Mouse (Mus musculus) embryonic facial prominence, embryonic 15.5 days (tissue): Measurements from ENCODE around the gene Tmem184c. TPM values are rescaled to one million over a fixed set of nuclear protein-coding genes. Genes with fewer than 3 reads are reported as not detected.
A peak's percentile ranks its signal among the peaks of the same experiment; 100 is the strongest.

Experiments used
- ATAC-seq: fragments of 200-750 bp; cut with Nextera tagmentation; 2 replicates; pipeline ENCODE4 v1.8.0; 2017; ENCODE audit warnings: low read depth, moderate TSS enrichment; ENCODE audit not compliant: insufficient number of reproducible peaks, low FRiP score, low TSS enrichment
- H3K27ac ChIP-seq: fragments of 300-500 bp; sonication (generic); replicated peaks from 2 replicates; pipeline ENCODE4 v1.5.1; 2015; ENCODE audit warnings: mild to moderate bottlenecking, inconsistent platforms
- H3K27me3 ChIP-seq: fragments of 300-500 bp; sonication (generic); 2 replicates; pipeline ENCODE4 v1.6.1; 2015; ENCODE audit warnings: inconsistent platforms
- H3K36me3 ChIP-seq: fragments of 300-500 bp; sonication (generic); 2 replicates; pipeline ENCODE4 v1.6.1; 2015; ENCODE audit warnings: mild to moderate bottlenecking, inconsistent platforms
- H3K4me1 ChIP-seq: fragments of 300-500 bp; sonication (generic); 2 replicates; pipeline ENCODE4 v1.6.1; 2015; ENCODE audit warnings: inconsistent platforms
- H3K4me2 ChIP-seq: fragments of 300-500 bp; sonication (generic); replicated peaks from 2 replicates; pipeline ENCODE4 v1.6.1; 2015; ENCODE audit warnings: mild to moderate bottlenecking, inconsistent platforms
- H3K4me3 ChIP-seq: fragments of 300-500 bp; sonication (generic); replicated peaks from 2 replicates; pipeline ENCODE4 v1.5.1; 2015; ENCODE audit warnings: mild to moderate bottlenecking, inconsistent platforms
- H3K9ac ChIP-seq: fragments of 300-500 bp; sonication (generic); 2 replicates; pipeline ENCODE4 v1.6.1; 2015; ENCODE audit warnings: inconsistent platforms
- H3K9me3 ChIP-seq: fragments of 300-500 bp; sonication (generic); replicated peaks from 2 replicates; pipeline ENCODE4 v1.6.1; 2016; ENCODE audit warnings: inconsistent platforms
- WGBS: fragments of 180-500 bp; shearing (Covaris S2); methylation state at CpG from one replicate; pipeline ENCODE4 v1.1.7; 2015; 5-methylcytosine and 5-hydroxymethylcytosine counted together
- polyA plus RNA-seq: library from polyadenylated mRNA; unstranded; fragments of >200 nt; fragmentation: Nextera tagmentation; extraction: Ambion mirVana; gene quantifications from 2 replicates; pipeline ENCODE4 v1.2.1, GENCODE M21; 2015

Tmem184c gene
- polyA plus RNA-seq, 1 experiment from 2014 or later, result 34.4 TPM

DNA sequence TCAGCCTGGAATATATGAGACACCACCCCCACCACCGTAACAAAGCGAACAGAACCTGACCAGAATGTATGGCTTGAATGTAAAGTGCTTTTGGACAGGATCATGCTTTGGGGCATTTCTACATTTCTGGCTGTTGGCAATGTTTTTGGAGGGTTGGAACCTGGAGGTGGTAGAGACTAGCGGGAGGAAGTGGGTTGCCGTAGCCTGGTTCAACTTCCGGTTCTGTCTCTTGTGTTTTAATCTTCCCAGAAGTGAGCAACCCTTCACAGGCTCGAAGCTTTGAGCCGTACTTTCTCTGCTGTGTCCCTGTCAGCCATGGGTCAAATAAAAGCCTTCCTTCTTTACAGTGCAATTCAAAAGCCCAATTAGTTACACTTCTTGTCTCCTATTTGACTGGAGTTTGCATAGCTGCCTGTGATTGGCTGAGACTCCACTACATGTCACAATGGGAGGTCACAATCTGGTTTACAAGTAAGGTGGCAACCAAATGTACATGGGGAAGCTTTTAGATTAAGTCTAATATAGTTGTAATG is 13.2 kb upstream of the Tmem184c start:
- Histone ChIP-seq H3K4me3 (no peak overlapping the region), H3K27me3 (no peaks in the 10 kb centered on the region), H3K27ac (no peak overlapping the region), H3K4me2 (no peak overlapping the region), H3K36me3 (no peaks in the 10 kb centered on the region), H3K4me1 (no peaks in the 10 kb centered on the region), H3K9me3 (no peaks in the 10 kb centered on the region), H3K9ac (no peak overlapping the region)
- WGBS, result 80% methylated on average over 7 of the region's 7 CpGs
- ATAC-seq, result no peak

DNA sequence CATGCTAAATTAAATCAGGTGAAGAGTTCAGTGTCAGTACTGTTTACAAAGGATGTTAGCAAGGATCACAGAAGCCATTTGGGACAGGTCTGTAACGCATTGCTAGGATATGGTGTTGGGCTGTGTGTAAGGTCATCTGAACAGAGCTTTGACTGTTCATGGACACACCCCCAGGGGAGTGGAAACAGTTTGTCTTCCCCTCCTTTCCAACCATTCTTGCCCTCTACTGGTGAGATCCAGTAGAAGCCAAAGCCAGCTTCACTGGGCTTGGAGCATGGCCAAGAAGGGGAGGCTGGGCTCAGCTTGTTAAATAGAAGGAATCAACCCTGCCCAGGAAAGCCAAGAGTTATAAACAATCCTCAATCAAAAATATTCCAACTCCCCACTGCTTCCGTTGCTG is 7.4 kb upstream of the Tmem184c start:
- H3K4me2 ChIP-seq, result no peak overlapping the region
- WGBS, result 54% methylated on average over 2 of the region's 2 CpGs
- H3K4me1 ChIP-seq, result no peaks in the 10 kb centered on the region
- no peak overlapping the region for H3K4me3 ChIP-seq
- no peaks in the 10 kb centered on the region for H3K27me3 ChIP-seq
- H3K9ac ChIP-seq, result no peak overlapping the region
- H3K36me3 ChIP-seq, result no peaks in the 10 kb centered on the region
- no peak for ATAC-seq
- H3K9me3 ChIP-seq, result no peaks in the 10 kb centered on the region
- no peak overlapping the region for H3K27ac ChIP-seq

DNA sequence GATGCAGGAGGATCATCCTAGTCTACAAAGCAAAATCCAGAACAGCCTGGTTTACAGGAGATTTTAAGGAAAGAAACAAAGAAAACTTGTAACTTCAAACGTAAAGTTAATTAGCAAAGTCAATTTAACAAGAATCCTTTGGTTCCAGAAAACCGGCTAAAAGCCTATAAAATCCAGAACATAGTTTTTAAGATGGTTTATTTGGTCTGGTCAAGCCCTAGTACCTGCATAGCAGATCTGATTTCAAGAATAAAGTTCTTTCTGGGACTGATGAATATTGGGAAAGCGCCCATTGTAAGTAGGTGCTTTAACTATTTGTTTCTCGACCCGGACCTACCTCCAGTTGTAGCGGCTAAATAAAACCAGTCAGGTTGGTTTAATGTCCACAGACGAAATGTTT is 877 bp downstream of the Tmem184c start:
- H3K27ac ChIP-seq, result no peak overlapping the region
- 5% methylated on average over 7 of the region's 7 CpGs for WGBS
- H3K27me3 ChIP-seq, result no peaks in the 10 kb centered on the region
- peak overlapping the region; percentile 86 for H3K4me3 ChIP-seq
- H3K4me2 ChIP-seq, result peak overlapping the region; percentile 68
- H3K9ac ChIP-seq, result no peak overlapping the region; the same call in 1 of the 2 replicates
- no peaks in the 10 kb centered on the region for H3K9me3 ChIP-seq
- H3K4me1 ChIP-seq, result peaks cover 12% of the 10 kb centered on the region; the same call in 1 of the 2 replicates
- H3K36me3 ChIP-seq, result peaks cover 10% of the 10 kb centered on the region
- no peak for ATAC-seq

DNA sequence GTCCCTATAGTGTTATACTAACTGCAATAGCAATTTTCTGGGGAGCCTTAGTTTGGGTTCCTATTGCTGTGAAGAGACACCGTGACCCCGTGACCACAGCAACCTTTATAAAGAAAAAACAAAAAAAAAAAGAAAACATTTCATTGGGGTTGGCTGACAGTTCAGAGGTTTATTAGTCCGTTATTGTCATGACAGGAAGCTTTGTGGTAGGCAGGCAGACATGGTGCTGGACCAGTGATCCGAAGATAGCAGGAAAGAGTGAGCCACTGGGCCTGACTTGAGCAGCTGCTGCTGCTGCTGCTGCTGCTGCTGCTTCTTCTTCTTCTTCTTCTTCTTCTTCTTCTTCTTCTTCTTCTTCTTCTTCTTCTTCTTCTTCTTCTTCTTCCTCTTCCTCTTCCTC is 26.3 kb downstream of the Tmem184c start:
- 93% methylated on average over 4 of the region's 4 CpGs for WGBS
- Histone ChIP-seq H3K4me1 (no peaks in the 10 kb centered on the region), H3K9me3 (no peaks in the 10 kb centered on the region), H3K36me3 (peaks cover 33% of the 10 kb centered on the region), H3K9ac (no peak overlapping the region), H3K27ac (no peak overlapping the region), H3K27me3 (no peaks in the 10 kb centered on the region), H3K4me2 (no peak overlapping the region), H3K4me3 (no peak overlapping the region)
- ATAC-seq, result no peak

DNA sequence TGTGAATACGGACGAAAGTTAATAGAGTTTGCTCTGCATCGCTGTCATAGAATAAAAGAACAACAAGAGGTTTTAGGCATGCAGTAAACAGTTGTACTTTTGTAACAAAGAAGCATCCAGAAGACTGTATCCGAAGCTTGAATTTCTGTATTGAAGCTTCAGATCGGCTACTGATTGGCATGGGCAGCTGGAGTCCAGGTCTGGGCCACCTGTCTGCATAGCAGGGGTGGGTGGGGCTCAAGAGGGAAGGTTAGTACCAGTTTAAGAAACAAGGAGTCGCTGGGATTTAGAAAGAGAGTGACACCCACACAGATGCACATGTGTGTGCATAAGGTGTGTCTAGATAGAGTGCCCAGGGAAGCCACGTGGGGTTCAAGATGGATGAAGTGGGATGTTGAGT is 32.8 kb downstream of the Tmem184c start:
- Histone ChIP-seq H3K27ac (no peak overlapping the region), H3K9ac (no peak overlapping the region), H3K27me3 (no peaks in the 10 kb centered on the region), H3K4me3 (no peak overlapping the region), H3K9me3 (no peaks in the 10 kb centered on the region), H3K4me2 (no peak overlapping the region), H3K4me1 (no peaks in the 10 kb centered on the region), H3K36me3 (peaks cover 59% of the 10 kb centered on the region)
- WGBS, result 89% methylated on average over 7 of the region's 7 CpGs
- ATAC-seq, result no peak

DNA sequence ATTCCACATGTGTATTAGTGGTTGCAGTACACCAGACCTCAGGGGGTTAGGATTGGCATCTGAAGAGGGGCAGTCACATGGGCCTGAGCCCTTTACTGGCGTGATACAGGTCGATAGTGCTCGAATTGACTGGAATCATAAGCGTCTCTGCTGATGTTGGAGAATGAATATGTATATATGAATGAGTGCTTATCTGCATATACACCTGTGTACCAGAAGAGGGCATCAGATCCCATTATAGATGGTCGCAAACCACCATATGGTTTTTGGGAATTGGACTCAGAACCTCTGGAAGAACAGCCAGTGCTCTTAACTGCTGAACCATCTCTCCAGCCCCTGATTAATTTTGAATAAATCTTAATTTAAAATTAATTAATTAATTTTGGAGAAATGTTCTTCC is 36.3 kb downstream of the Tmem184c start:
- Histone ChIP-seq H3K36me3 (peaks cover 41% of the 10 kb centered on the region), H3K9ac (no peak overlapping the region), H3K4me1 (no peaks in the 10 kb centered on the region), H3K9me3 (no peaks in the 10 kb centered on the region), H3K4me3 (no peak overlapping the region), H3K4me2 (no peak overlapping the region), H3K27me3 (no peaks in the 10 kb centered on the region), H3K27ac (no peak overlapping the region)
- ATAC-seq, result no peak
- 86% methylated on average over 5 of the region's 5 CpGs for WGBS

DNA sequence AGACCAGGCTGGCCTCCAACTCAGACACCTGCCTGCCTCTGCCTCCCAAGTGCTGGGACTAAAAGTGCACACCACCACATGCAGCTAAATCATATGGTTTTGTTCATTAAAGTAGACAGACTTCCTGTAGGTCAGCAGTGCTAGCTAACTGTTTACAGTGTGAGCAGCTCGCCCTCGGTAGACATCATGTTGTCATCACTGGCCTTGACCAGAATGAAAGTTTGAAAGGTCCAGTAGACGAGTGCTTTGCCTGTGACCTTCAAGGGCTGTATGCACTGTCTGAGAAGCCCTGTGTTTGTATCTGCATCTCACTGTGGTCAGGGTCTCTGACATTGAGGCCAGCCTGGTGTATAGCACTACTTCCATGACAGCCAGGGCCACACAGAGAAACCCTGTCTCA is 49.1 kb downstream of the Tmem184c start:
- ATAC-seq, result no peak
- H3K4me1 ChIP-seq, result no peaks in the 10 kb centered on the region
- no peaks in the 10 kb centered on the region for H3K9me3 ChIP-seq
- no peak overlapping the region for H3K9ac ChIP-seq
- no peak overlapping the region for H3K27ac ChIP-seq
- H3K4me3 ChIP-seq, result no peak overlapping the region
- peaks cover 73% of the 10 kb centered on the region for H3K36me3 ChIP-seq
- 93% methylated on average over 3 of the region's 3 CpGs for WGBS
- no peaks in the 10 kb centered on the region for H3K27me3 ChIP-seq
- H3K4me2 ChIP-seq, result no peak overlapping the region

DNA sequence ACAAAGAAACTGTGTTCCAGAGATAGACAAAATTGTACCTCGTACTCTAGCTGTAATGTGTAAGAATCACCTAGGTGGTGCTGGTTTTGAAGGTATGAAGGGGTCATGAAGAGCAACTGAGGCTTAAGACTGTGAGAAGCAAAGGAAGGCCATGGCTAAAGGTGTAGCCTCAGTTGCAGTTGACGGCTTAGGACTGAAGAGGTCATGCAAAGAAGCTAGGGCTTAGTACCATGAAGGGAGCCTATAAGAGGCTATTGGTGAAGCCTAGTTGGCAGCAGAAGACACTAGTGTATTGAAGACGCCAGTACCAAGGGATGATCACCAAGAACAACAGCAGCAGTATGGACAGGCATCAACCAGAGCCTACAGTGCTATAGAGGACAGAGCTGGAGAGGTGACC is 58.0 kb downstream of the Tmem184c start:
- H3K36me3 ChIP-seq, result peaks cover 47% of the 10 kb centered on the region
- ATAC-seq, result no peak
- H3K4me1 ChIP-seq, result 0 out of 2 replicates have a peak, but pooled peaks cover 6% of the 10 kb centered on the region
- no peak overlapping the region for H3K4me3 ChIP-seq
- 95% methylated on average over 3 of the region's 3 CpGs for WGBS
- H3K9me3 ChIP-seq, result no peaks in the 10 kb centered on the region
- no peaks in the 10 kb centered on the region for H3K27me3 ChIP-seq
- no peak overlapping the region for H3K4me2 ChIP-seq
- H3K9ac ChIP-seq, result no peak overlapping the region
- H3K27ac ChIP-seq, result no peak overlapping the region

DNA sequence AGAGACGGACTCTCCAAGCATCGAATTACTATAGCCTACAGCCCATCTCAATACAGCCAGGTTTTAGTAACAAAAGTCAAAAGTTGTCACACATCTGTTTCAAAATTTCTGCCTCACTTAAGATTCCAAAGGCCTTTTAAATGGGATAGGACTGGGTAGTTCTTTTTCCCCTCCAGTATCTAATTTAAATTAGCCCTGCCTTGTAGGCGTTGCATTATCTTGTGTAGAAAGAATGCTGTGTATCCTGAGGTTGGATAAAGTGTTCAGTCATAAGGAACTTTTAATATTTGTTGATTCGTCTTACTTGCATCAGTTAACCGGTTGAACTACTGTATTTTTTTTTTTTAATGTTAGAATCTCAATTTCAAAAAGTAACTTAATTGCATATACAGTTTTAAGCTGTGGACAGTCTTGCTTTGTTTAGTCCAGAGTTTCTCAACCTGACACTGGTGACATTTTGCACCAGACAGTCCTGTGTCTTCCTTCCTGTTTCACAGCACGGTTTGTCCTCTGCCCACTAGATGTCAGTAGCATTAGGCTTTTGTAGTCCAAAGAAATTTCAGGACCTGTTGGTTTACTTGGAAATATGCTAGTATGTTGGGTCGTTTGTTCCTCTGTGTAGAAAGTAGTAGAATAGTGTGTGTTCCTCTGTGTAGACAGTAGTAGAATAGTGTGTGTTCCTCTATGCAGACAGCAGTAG is 60.5 kb downstream of the Tmem184c start:
- no peak for ATAC-seq
- no peaks in the 10 kb centered on the region for H3K9me3 ChIP-seq
- H3K9ac ChIP-seq, result peak overlapping the region; percentile 84

DNA sequence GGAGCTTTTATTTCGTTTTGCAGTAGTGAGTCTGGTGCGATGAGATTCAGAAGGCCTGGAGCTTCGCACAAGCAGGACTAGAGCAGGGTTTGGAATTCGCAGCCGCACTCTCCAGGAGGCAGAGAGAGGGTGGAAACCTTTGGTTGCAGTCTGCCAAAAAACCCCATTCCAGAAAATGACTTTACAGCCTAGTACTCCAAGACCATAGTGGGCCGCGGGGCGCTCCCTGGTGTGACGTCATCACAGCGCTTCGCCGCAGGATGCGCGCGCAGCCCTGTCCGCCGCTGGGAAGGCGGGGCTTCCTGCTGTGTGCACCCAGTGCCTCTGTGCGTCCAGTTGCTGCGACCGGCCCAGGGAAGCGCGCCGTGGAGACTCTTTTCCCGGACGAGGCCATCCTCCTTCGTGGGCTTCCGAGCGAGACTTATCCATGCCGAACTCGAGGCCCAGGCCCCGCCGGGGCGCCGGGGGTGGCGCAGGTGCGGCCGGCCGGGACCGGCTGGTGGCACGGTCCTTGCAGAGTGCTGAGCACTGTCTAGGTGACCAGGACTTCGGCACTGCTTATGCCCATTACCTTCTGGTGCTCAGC is 61.3 kb downstream of the Tmem184c start, which contains the start of gene Prmt9:
Gene Prmt9, plus strand, starts transcription at position 277 of the 586 bp plus-strand sequence.
- peak within 1 kb of the TSS; percentile 65 for H3K4me3 ChIP-seq
- H3K4me1 ChIP-seq, result 0 out of 2 replicates have a peak, but pooled peaks cover 6% of the 10 kb centered on the region
- H3K9me3 ChIP-seq, result no peaks in the 10 kb centered on the region
- H3K9ac ChIP-seq, result peak within 1 kb of the TSS; percentile 84
- WGBS, result 3% methylated on average over 42 of the region's 42 CpGs
- peak within 1 kb of the TSS; percentile 84 for H3K27ac ChIP-seq
- peak; percentile 95 for ATAC-seq
- no peaks in the 10 kb centered on the region for H3K27me3 ChIP-seq
- H3K4me2 ChIP-seq, result peak within 1 kb of the TSS; percentile 63
- peaks cover 24% of the 10 kb centered on the region for H3K36me3 ChIP-seq

More for the DNA sequence above, 60.5 kb downstream of the Tmem184c start:
- Histone ChIP-seq H3K4me1 (0 out of 2 replicates have a peak, but pooled peaks cover 6% of the 10 kb centered on the region), H3K4me3 (peak overlapping the region; percentile 65), H3K27ac (peak overlapping the region; percentile 84; the same call in 1 of the 2 replicates), H3K36me3 (peaks cover 26% of the 10 kb centered on the region), H3K4me2 (peak overlapping the region; percentile 63), H3K27me3 (no peaks in the 10 kb centered on the region)
- WGBS, result 9% methylated on average over 7 of the region's 7 CpGs
